ENCODE assay signal across 8 mouse cellular contexts in genomic region chr15:89475611-89476474, GRCm38 (mm10). TPM values are rescaled to one million over a fixed set of nuclear protein-coding genes. Genes with fewer than 3 reads are reported as not detected.
DNase-seq lines count a peak whose midpoint lies in the region; ATAC-seq and TF ChIP-seq lines count a peak whose summit lies in the region.

No protein-coding gene starts in this region.

- H3K4me3 ChIP-seq in hindbrain, embryonic 16.5 days (ENCODE audit: low read length) = peak overlapping the region; percentile 73
- peak overlapping the region; percentile 56 for H3K4me3 ChIP-seq in left cerebral cortex, adult 2 months

- peak; percentile 91 for DNase-seq in T-cell, adult 2 months (ENCODE audit: low spot score)
- peak; percentile 74 to 86 for DNase-seq in cerebellum, postnatal 4 days (ENCODE audit: low spot score in 2 of 2)
- DNase-seq in gastrocnemius, adult 18-20 months (ENCODE audit: low spot score) = peak; percentile 95
- DNase-seq in left cerebral cortex, adult 2 months (ENCODE audit: extremely low spot score in 1 of 2, low spot score in 2 of 2) = peak; percentile 91 to 92
- DNase-seq in right cerebral cortex, adult 2 months (ENCODE audit: low spot score in 2 of 2) = peak; percentile 92 to 93
- DNase-seq in urinary bladder, postnatal 14 days (ENCODE audit: low spot score) = peak; percentile 95

- peak overlapping the region; percentile 88 for H3K27ac ChIP-seq in hindbrain, embryonic 16.5 days (ENCODE audit: low read depth, low read length)
- peak overlapping the region; percentile 96 for H3K27ac ChIP-seq in left cerebral cortex, adult 2 months

- no peaks in the 10 kb centered on the region for H3K27me3 ChIP-seq in hindbrain, embryonic 16.5 days (replicated peaks; ENCODE audit: control insufficient read depth, insufficient read depth, low read length)

- 10% methylated on average over 42 of the region's 44 CpGs for WGBS in hindbrain, embryonic 16.5 days

- TF ChIP-seq CTCF in left cerebral cortex, adult 2 months (IDR thresholded peaks at IDR 0.05) = no peak

- intact Hi-C loops in left cerebral cortex, adult 2 months (cut with DNase I) = loop anchor here (2.0 kb wide), 1 partner anchor 23 kb away; the partner anchor contains the start of gene Shank3

- H3K36me3 ChIP-seq in hindbrain, embryonic 16.5 days (ENCODE audit: control insufficient read depth, insufficient read depth, low read length) = no peaks in the 10 kb centered on the region

- peak overlapping the region; percentile 94 for H3K4me2 ChIP-seq in hindbrain, embryonic 16.5 days (ENCODE audit: low read length)

- peak; percentile 98 for ATAC-seq in hindbrain, embryonic 16.5 days
- peak; percentile 88 for ATAC-seq in megakaryocyte, adult 5-6 weeks (ENCODE audit: poor library complexity, severe bottlenecking)

- H3K9ac ChIP-seq in hindbrain, embryonic 16.5 days (ENCODE audit: low read depth, low read length) = peak overlapping the region; percentile 78

- no peaks in the 10 kb centered on the region for H3K9me3 ChIP-seq in hindbrain, embryonic 16.5 days (ENCODE audit: control insufficient read depth, low read length)

- peaks cover 18% of the 10 kb centered on the region for H3K4me1 ChIP-seq in hindbrain, embryonic 16.5 days (ENCODE audit: control insufficient read depth, insufficient read depth, low read depth, low read length)

RNA-seq across cellular contexts. Expression of gene Arsa, which starts 1.4 kb away (rescaled TPM):
- 1 to 10 TPM; 2.8 to 4.0 TPM for total RNA-seq in gastrocnemius, adult 18-20 months (2021)
- 35.4 and 37.3 TPM in 2 replicates for polyA plus RNA-seq in hindbrain, embryonic 16.5 days (2015; fragmentation: Nextera tagmentation; extraction: Ambion mirVana)
- 10 to 100 TPM; 32.0 to 33.0 TPM for total RNA-seq in left cerebral cortex, adult 2 months (2021)
- total RNA-seq in megakaryocyte, adult 5-6 weeks (2015) = 9.2 and 10.1 TPM in 2 replicates
- 11.1 and 14.1 TPM in 2 replicates for total RNA-seq in megakaryocyte, adult 5-6 weeks (2017)

RNA-seq across cellular contexts. Expression of gene Mapk8ip2, which starts 22.1 kb away (rescaled TPM):
- under 1 TPM; 0.25 to 0.57 TPM for total RNA-seq in gastrocnemius, adult 18-20 months (2021)
- polyA plus RNA-seq in hindbrain, embryonic 16.5 days (2015; fragmentation: Nextera tagmentation; extraction: Ambion mirVana) = 84.5 and 88.1 TPM in 2 replicates
- total RNA-seq in left cerebral cortex, adult 2 months (2021) = 100 to 1,000 TPM; 227 to 234 TPM
- total RNA-seq in megakaryocyte, adult 5-6 weeks (2015) = not detected in 2 replicates
- not detected in 2 replicates for total RNA-seq in megakaryocyte, adult 5-6 weeks (2017)

RNA-seq across cellular contexts. Expression of gene Shank3, which starts 23.6 kb away (rescaled TPM):
- total RNA-seq in gastrocnemius, adult 18-20 months (2021) = 10 to 100 TPM in 1 of 2 experiments, 1 to 10 TPM in 1; 8.9 to 12.6 TPM
- polyA plus RNA-seq in hindbrain, embryonic 16.5 days (2015; fragmentation: Nextera tagmentation; extraction: Ambion mirVana) = 7.7 and 8.4 TPM in 2 replicates
- 100 to 1,000 TPM; 222 to 239 TPM for total RNA-seq in left cerebral cortex, adult 2 months (2021)
- total RNA-seq in megakaryocyte, adult 5-6 weeks (2015) = 0.09 and 0.11 TPM in 2 replicates
- not detected in 2 replicates for total RNA-seq in megakaryocyte, adult 5-6 weeks (2017)

RNA-seq across cellular contexts. Expression of gene Chkb, which starts 46.1 kb away (rescaled TPM):
- 10 to 100 TPM; 19.7 to 27.0 TPM for total RNA-seq in gastrocnemius, adult 18-20 months (2021)
- 82.1 and 85.6 TPM in 2 replicates for polyA plus RNA-seq in hindbrain, embryonic 16.5 days (2015; fragmentation: Nextera tagmentation; extraction: Ambion mirVana)
- total RNA-seq in left cerebral cortex, adult 2 months (2021) = 10 to 100 TPM; 42.5 to 45.2 TPM
- 68.2 and 74.9 TPM in 2 replicates for total RNA-seq in megakaryocyte, adult 5-6 weeks (2015)
- total RNA-seq in megakaryocyte, adult 5-6 weeks (2017) = 28.6 and 29.3 TPM in 2 replicates

RNA-seq across cellular contexts. Expression of gene Gm44502, which starts 46.3 kb away (rescaled TPM):
- total RNA-seq in gastrocnemius, adult 18-20 months (2021) = under 1 TPM in 1 of 2 experiments, not detected in 1; 0.52 TPM
- 0.11 TPM in 1 of 2 replicates, not detected in the other for polyA plus RNA-seq in hindbrain, embryonic 16.5 days (2015; fragmentation: Nextera tagmentation; extraction: Ambion mirVana)
- not detected for total RNA-seq in left cerebral cortex, adult 2 months (2021)
- not detected in 2 replicates for total RNA-seq in megakaryocyte, adult 5-6 weeks (2015)
- 0.26 and 0.45 TPM in 2 replicates for total RNA-seq in megakaryocyte, adult 5-6 weeks (2017)

Comparison
In these comparisons a context has a peak if more than half of its experiments do, and no peak if none do; other contexts are left out.
1. Peak in every context shown above with its lines: DNase-seq, ATAC-seq, H3K4me3 ChIP-seq and H3K27ac ChIP-seq.
2. RNA of gene Mapk8ip2, which starts 22.1 kb away (total RNA-seq): 227 to 234 TPM in left cerebral cortex, adult 2 months; 0.25 to 0.57 TPM in gastrocnemius, adult 18-20 months and not detected in megakaryocyte, adult 5-6 weeks; every median in the first group is over 100 times any median in the second.
3. RNA of gene Shank3, which starts 23.6 kb away (total RNA-seq): 222 to 239 TPM in left cerebral cortex, adult 2 months; 8.9 to 12.6 TPM in gastrocnemius, adult 18-20 months and 0.09 to 0.11 TPM in megakaryocyte, adult 5-6 weeks; every median in the first group is over 10 times any median in the second.